Mouse (Mus musculus) cerebellum, postnatal 36 days (tissue): ENCODE measurements around the gene Cldn19.

Source experiments
- DNase-seq, 2 experiments: peaks; one replicate each; pipeline ENCODE4 v3.0.0; 2021 to 2022; ENCODE audit warnings: mixed read lengths in 2 of 2

Cldn19 gene

DNA sequence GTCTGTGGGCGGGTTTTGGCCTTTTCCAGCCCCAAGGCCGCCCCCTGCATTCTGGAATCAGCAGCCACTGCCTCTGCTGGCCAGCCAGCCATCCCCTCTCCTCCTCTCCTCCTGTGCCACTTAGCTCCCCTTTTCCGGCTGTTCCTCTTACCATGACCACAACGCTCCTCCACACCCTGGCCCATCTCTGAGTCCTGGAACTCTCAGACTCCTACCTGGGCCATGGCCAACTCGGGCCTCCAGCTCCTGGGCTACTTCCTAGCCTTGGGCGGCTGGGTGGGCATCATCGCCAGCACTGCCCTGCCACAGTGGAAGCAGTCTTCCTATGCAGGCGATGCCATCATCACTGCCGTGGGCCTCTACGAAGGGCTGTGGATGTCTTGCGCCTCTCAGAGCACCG is at the start of gene Cldn19:
Gene Cldn19, plus strand, starts transcription at position 64 of the 400 bp plus-strand sequence.
- DNase-seq = no peak

DNA sequence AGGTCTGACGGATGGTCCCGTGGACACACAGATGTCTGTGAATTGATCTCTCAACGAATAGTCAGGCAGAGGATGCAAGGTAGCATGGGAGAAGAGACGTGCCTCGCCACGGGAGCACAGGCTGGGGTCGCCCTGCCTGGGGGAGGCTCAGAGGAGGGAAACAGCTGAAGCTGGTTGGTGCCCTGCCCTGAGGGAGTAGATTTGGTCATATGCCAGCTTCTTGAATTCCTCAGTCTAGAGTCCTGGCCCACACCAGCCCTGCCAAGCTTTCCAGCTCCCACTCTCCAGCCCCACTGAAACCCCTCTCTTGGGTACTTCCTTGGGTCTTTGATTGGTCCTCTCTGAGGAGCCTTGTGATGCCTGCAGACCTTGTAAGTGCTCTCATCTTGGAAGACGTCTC is 38.5 kb upstream of the Cldn19 start:
- DNase-seq = no peak

DNA sequence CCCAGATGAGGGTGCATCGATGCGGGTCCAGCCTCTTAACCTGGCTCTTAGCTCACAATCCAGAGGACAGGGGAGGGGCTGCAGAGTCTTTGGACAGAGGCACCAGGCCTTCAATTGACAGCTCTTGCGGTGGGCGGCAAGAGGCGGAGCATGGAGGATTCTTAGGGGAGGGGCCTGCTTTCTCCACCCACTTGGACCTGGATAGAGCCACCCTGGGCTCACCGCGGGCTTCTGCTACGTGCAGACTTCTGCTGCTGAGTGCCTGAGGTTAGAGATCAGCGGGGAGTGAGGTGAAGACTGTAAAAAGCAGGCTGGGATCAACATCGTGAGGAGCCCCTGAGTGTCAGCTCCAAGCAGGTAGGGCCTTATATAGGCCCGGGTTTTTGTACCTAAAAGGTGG is 37.0 kb upstream of the Cldn19 start, which contains the start of gene Tmem269:
Gene Tmem269, minus strand, starts transcription at position 49 of the 400 bp plus-strand sequence.
- DNase-seq = no peak

DNA sequence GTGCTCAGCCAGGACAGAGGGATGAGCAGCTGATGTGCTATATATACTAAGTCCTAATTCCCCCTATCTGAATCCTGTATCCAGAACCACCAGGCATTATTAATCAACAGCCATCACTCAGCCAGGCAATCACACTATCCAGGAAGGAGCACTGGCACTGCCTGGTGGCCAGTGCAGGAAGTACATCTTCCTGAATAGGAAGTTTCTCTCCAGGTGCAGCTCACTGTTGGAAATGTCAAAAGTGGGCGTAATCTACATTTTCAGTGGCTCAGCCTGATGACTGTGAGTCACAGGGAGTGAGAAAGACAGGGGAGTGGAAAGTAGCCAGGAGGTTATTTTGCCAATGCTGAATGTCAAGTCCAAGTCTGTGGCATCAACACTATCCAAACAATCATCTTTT is 31.5 kb upstream of the Cldn19 start:
- peak in 1 of 2 experiments; percentile 32 for DNase-seq

DNA sequence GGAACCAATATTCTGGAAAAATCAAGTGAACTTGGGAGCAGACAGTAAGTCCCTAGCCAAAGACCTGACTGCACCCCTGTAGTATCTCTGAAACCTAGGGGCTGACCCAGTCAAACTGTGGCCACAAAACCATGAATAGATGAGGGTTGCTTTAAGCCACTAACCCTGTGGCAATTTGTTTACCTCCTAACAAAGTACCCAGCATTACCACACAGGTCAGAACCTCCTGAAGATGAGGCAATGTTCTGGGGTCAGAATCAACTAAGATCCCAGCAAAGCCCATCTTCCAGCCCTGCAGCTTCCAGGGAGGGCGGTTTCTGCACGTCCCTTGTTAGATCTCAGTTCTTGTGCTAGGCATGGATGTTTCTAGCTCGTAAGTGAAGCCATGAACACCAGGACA is 30.7 kb upstream of the Cldn19 start:
- no peak for DNase-seq

DNA sequence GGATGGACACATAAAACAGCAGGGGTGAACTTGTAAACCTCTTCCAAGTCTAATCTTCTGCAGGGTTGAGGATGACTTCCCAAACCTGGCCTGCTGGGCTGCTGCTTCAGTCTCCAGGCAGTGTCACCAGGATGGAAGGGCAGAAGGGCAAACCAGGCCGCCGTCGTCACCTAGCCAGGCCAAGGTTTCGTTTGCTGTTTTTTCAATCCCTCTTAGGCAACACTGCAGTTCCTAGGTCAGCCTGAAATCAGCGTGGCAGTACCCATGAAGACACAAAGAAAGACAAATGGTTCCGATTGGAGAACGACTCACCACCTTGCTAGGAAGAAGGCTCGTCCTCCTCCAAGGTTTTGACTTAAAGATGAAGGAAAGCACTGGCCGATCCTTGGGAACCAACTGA is 29.5 kb upstream of the Cldn19 start:
- no peak for DNase-seq

DNA sequence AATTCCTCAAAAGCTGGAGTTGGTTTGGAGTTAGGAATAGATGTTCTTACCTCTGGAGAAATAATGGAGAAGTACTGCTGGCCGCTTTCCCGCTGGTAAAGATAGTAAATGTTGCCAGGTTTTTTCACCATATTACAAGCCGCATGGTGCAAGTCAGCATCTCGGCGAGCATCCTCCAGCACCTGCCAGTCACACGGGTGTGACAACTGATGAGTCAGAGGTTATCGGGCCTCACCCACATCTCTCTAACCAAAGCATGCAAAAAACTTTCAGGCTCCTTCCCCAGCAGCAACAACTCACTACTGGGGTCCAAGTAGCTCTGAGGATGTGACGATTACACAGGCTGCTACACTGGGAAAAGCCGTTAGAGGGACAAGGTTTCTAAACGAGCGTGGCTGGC is 28.5 kb upstream of the Cldn19 start:
- DNase-seq = no peak

DNA sequence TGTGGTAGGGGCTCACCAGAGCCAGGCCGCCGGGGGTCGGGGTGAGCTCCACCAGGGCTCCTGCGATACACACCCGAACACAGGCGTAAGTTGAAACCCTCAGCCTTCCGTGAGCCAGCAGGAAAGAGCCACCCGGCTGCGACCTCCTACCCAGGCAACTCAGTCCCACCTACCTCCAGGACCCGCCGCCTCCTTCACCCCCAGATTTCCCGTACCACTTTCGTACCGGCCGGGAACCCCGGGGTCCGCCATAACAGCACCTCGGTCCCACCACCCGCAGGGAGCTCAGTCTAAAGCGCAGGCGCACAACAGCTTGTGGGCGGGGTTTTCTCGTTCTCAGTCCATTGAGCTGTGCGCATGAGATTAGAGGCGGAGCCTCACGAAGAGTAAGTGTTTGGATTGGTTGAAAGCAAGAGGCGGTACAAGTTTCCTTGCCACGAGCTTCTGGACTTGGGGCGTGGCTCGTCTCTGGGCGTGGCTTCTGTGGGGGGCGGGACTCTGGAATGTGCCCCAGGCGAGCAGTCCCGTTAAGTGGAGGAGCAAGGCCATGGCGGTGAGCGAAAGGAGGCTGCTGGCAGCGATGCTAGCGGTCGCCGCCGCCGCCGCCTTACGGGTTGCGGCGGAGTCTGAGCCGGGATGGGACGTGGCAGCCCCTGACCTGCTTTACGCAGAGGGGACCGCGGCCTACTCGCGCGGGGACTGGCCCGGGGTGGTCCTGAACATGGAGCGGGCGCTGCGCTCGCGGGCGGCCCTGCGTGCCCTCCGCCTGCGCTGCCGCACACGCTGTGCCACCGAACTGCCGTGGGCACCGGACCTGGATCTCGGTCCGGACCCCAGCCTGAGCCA is 22.6 kb upstream of the Cldn19 start, which contains the start of the genes AU022252 and P3h1:
Gene AU022252, minus strand, starts transcription at position 303 of the 846 bp plus-strand sequence.
Gene P3h1, plus strand, starts transcription at position 506 of the 846 bp plus-strand sequence.
- DNase-seq = peak; percentile 98 to 100

DNA sequence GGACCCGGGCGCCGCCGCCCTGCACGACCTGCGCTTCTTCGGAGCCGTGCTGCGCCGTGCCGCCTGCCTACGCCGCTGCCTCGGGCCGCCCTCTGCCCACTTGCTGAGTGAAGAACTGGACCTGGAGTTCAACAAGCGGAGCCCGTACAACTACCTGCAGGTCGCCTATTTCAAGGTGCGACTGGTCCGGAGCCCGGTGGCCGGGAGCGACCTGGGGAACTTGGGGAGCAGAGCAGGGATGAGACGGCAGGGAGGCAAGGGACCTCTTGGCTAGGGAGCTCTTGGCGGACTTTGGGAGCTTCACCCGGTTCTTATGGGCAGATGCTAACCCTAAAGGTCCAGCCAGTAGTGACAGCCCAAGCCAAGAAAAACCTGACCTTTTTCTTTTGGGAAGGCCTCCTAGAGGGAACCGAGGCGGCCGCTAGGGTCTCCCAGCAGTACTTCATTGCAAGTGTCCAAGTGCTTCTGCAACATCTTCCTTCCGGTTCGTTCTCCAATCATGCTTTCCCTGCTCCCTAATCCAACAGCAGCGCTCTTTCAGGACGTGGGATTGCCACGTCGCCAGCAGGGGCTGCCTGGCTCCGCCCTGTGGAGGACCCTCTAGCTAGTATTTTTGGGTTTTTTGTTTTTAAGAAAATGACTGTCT is 21.8 kb upstream of the Cldn19 start:
- peak in 1 of 2 experiments; percentile 51 for DNase-seq

DNA sequence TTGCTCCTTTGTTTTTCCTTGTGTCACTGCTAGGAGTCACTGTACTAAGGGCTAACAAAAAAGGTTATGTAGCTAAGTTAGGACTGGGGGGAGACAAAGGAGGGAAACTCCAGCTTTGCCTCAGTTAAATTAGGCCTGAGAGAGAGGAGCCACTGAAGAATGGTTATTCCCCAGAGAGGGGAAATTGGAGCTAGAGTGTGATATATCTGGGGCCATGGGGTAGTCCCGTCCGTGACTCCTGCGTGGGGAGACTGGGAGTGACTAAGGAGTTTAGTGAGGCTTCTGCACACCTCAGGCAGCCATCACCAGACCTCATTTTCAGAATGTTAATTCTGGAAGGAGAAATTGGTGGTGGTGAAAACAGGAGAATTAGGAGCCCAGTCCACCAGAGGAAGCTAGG is 20.9 kb upstream of the Cldn19 start:
- no peak for DNase-seq

DNA sequence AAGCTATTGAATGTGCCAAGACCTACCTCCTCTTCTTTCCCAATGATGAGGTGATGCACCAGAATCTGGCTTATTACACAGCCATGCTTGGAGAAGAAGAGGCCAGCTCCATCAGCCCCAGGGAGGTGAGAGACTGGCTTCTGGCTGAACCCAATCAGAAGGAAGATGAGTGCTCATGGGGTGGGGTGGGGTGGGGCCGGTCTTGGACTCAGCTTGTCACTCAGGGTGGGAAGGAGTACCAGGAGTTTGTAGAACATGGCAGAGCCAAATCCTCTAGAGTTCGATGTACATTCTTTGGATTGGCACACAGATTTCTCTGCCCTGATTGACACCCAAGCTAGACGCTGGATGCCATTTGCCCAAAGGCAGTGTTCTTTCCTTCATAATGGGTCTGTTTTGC is 16.6 kb upstream of the Cldn19 start:
- DNase-seq = no peak

DNA sequence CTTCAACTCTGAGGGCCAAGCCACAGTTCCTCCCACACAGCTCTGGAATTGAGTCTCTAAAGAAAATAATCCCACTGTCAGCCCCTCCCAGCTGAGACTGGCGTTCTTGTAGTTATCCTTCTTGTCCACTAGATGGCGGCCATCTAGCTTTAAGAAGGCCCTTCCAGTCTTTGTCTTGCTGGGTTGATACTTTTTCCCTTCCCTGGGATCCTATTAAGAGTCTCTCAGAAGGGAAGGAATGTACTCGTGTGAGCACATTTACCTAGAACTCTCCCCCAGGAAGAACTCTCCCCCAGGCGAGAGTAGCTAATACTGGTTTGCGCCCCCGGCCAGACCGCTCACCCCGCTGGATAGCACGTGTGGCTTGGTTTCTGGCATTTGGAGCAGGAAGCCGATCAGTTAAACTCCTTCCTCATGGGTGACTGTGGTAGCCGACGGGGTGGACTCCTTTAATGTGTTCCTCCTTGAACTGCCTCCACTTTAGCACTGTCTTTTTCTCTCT is 16.0 kb upstream of the Cldn19 start:
- DNase-seq = no peak

DNA sequence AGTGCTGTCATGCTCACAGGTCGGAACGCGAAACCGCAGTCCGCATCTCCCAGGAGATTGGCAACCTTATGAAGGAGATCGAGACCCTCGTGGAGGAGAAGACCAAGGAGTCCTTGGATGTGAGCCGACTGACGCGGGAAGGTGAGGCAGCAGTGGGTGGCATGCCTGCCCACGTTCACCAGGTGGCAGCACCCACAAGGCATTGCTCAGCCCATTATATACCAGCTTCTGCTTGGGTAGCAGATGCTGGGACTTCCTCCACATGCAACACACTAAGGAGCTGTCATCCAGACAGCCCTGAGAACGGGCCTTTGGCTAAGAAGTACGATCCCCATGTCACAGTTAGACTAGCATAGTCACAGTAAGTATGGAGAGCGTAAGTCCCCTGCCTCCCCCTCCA is 13.6 kb upstream of the Cldn19 start:
- peak in 1 of 2 experiments; percentile 24 for DNase-seq

DNA sequence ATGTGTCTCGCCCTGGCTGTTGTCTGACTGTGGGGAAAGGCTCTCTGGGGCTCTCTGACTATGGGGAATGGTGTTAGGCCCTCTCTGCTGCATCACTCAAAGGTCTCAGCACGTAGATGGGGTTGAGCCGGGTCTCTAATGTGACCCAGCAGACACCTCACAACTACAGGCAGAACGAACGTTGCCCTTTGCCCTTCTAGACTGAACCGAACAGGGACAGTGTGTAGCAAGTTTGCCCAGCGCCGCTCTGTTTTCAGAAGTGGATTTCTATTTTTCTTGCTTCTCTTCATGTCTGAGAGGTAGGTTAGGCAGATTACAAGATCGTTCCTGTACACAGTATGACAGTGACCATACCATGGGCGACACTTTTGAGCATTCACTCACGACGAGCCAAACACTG is 12.6 kb upstream of the Cldn19 start:
- no peak for DNase-seq

DNA sequence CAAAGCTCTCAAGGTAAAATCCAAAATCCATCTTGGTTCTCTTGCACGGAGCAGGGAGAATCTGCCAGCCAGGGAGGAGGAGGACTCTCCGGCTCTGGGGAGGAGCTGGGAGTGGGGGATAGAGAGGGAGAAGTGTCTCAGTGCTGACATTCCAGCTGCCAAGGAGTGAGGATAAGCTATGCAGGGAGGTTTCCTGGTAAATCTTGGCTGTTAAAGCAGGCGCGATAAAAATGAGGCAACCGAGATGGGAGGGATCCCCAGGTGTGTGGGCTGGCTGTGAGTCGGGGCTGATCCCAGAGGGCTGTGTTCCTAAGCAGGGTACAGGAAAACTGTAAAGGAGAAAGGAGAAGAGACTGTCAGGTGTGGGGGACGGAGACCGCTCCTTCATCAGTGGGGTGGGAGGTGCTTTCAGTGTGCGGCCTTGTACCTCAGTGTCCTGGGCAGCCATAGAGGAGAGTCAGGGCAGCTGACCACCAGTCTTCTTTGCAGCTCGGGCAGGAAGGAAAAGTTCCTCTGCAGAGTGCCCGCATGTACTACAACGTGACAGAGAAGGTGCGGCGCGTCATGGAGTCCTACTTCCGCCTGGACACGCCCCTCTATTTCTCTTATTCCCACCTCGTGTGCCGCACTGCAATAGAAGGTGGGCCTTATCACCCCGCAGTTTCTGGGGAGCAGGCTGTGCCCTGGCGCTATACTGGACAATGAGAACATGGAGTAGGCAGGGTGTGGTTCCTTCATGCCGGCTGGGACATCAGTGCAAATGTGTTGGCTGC is 10.6 kb upstream of the Cldn19 start:
- no peak for DNase-seq

DNA sequence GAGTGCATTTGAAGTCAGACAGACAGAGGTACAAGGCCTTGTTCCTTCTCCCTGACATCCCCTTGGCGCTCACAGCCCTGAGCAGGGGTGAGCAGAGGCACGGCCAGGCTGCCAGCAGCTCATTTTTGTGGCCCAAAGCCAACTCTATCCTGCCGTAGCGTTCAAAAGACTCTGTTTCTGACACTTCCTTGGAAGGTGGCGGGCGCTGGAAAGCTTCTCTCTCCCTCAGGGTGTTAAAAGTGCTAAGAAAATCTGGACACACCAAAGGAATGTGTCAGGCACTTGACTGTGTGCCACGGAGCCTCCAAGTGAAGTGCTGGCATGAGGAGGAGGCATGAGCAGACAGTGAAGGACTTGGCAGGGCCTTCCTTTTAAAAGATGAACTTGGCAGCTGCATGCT is 9.7 kb upstream of the Cldn19 start:
- DNase-seq = peak in 1 of 2 experiments; percentile 32

DNA sequence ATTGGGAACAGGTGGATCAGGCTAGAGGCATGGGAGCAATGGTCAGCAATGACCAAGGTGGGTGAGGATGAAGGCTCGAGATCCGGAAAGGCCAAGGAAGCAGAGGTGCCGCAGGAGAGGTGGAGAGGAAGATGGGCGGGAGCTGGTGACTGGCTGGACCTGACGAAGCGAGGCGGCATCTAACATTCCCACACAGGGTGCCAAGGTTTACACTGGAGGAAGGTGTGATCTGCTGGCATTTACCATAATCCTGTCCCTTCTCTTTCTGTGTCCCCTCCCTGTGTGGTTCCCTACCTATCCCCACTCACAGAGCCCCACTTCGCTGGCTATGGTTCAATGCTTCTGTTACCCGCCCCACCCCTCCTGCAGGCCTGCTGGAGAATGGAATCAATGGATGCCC is 9.3 kb upstream of the Cldn19 start:
- DNase-seq = no peak

DNA sequence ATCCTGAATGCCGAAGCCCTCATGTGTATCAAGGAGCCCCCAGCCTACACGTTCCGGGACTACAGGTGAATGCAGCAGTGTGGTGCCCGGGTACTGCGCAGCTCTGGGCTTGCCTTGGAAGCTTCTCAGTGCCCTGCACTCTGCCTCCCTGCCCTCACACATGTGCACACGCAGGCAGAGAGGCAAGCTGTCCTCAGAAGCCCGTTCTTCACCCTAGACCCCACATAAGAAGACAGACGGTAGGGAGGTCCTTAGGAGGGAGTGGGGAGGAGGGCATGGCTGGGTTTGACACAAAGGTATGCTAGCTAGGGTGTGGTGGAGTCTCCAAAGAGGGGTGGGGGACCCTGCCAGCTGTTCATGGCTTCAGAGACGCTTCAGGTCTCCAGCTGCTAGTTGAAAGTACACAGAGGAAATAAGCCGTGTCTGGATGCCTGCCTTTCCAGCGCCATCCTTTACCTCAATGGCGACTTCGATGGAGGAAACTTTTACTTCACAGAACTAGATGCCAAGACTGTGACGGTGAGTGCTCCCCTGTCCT is 8.5 kb upstream of the Cldn19 start:
- no peak for DNase-seq

DNA sequence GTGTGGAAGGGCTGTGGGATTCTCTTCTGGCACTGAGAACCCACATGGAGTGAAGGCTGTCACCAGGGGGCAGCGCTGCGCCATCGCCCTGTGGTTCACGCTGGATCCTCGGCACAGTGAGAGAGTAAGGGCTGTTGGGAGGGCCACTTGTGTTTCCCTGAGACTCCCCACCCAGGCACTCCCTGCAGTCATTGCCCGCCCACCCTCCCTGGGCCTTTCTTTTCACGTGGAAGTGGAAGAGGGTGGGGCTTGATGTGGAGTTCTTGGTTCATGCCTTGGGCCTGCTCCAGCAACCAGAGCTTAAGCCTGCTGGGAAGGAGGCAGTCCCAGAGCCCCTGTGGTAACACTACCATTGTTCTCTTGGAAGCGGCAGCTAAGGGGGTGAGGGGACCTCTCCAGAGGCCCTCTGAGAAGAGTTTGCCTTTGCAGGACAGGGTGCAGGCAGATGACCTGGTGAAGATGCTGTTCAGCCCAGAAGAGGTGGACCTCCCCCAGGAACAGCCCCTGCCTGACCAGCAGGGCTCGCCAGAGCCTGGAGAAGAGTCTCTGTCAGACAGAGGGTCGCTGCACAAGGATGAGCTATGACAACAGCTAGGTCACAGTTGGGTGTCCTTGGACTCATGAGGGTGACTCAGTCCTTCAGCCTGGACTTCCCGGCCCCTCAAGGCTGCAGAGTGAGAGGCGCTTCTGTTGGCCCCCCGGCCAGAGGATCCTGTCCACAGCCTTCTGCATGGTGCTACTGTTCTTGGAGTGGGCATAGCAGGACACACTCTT is 7.6 kb upstream of the Cldn19 start:
- peak; percentile 42 to 63 for DNase-seq

DNA sequence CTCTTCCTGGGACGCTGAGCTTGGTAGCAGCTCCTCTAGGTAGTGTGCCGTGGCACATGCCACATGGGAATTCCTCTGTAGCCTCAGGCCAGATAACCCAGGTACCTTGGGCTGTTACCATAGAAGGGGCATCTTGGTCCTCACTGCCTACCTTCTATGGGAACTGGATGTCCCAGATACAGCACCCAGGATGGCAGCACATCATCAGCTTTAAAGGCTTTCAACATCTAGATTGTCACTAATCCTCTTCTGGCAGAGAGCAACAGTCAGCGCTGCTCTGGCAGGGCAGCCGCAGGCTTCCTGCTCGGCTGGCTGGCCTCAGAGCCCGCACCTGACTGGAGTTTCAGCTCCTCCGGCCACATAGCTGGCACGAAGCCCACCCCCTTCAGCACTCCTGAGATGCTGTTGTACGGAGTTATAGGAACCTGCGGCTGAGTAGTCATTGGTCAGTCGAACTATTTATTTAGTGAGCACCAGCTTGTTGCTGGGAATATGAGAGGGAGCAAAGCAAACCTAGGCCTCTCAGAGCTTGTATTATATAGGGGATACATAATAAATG is 6.7 kb upstream of the Cldn19 start:
- DNase-seq = peak in 1 of 2 experiments; percentile 38

DNA sequence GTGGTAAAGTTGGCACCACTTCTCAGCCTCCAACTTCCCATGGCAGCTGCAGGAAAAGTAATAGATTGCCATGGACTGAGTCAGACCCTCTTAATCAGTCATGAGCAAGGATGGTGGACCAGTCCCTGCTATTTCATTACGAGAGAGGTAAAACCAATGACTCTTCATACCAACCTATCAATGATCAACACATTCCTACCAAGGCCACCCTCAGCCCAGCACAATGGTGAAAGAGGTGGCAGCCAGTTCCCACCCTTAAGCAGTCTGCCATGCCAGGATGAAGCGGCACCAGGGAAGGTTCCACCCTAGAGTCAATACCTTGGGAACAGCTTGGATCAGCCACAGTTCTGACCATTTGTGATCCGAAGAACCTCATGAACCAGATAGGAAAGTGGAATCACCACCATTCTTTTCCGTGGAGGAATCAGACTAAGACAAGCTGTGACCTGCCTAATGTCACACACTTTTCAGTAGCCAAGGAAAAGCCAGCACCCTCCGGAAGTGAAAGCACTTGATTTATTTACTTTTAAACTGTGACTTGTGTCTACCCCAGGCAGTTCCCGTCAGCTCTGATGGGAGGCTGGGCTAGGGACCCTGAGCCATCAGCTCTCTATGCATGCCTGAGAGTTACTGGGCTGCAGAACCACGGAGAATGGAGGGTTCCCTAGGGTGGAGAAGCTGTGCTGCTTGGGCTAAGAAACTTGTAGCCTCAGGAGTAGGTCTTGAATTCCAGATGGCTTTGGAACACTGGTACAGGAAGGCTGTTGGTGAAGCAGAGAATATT is 3.0 kb upstream of the Cldn19 start:
- DNase-seq = no peak
